Mouse (Mus musculus): ENCODE data around the gene Tmprss3. TPM values are rescaled to one million over a fixed set of nuclear protein-coding genes. Genes with fewer than 3 reads are reported as not detected.

The Tmprss3 gene
- 1.7 and 2.9 TPM in 2 replicates for total RNA-seq (2023)

DNA sequence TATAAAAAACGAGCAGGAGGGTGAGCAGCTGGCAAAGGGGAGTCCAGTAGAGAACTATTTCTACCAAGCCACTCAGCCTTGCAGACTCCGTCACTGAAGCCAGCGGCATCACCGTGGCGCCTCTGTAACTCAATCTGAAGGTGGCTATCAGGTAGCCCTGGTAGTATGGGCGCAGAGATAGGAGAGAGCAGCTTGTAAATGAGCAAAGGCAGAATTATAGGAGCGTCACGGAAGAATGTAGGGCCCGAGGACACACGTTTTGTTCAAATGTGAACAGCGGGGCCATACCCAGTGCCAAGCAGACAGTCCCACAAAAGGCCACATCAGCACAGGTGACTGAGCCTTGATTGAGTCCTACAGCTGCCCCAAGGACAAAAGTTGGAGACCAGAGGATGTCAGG is at the start of gene Tmprss3:
Gene Tmprss3, minus strand, starts transcription at position 101 of the 400 bp plus-strand sequence.

DNA sequence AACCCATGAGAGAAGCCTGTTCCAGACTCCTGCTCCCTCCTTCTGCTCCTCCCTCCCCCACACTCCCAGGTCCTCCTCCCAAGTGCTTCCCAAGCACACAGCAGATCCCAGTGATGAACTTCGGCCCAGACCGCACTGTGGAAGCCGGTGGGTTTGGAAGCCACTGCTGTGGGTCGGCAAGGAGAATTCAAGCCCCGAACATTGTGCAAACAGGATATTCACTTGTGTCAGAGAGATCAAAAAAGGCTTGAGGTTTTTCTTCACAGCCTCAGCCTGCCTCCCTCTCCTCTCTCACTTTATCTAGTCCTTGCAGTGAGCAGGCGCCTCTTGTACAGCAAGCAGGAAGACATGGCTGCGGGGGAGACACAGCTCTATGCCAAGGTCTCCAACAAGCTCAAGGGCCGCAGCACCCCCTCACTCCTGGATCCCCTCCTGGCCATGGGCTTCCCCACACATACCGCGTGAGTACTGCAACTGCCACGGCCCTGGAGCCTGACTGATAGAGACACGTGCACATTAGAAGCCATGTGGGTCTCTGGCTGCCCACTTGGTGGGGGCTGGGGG is 9.1 kb upstream of the Tmprss3 start, which contains the start of gene Ubash3a:
Gene Ubash3a, plus strand, starts transcription at position 103 of the 564 bp plus-strand sequence.

DNA sequence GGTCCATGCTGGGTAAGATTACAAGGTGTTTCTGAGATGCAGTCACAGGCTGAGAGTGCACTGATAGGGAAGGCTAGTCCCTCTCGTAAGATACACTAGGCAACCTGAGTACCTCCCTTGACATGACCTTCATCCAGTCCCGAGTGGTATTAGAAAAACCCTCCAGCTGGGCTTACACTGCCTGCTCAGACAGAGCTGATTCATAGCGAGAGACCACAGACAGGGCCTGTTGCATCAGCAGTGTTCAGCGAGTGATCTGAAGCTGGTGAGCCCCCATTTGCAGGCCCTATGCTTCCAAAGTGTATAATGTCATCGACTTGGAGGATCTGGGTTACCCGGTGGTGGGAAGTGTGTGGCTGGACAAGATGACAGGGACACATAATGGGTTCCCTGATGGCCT is 33.6 kb downstream of the Tmprss3 start, which contains the start of gene Tff1:
Gene Tff1, minus strand, starts transcription at position 151 of the 400 bp plus-strand sequence.

DNA sequence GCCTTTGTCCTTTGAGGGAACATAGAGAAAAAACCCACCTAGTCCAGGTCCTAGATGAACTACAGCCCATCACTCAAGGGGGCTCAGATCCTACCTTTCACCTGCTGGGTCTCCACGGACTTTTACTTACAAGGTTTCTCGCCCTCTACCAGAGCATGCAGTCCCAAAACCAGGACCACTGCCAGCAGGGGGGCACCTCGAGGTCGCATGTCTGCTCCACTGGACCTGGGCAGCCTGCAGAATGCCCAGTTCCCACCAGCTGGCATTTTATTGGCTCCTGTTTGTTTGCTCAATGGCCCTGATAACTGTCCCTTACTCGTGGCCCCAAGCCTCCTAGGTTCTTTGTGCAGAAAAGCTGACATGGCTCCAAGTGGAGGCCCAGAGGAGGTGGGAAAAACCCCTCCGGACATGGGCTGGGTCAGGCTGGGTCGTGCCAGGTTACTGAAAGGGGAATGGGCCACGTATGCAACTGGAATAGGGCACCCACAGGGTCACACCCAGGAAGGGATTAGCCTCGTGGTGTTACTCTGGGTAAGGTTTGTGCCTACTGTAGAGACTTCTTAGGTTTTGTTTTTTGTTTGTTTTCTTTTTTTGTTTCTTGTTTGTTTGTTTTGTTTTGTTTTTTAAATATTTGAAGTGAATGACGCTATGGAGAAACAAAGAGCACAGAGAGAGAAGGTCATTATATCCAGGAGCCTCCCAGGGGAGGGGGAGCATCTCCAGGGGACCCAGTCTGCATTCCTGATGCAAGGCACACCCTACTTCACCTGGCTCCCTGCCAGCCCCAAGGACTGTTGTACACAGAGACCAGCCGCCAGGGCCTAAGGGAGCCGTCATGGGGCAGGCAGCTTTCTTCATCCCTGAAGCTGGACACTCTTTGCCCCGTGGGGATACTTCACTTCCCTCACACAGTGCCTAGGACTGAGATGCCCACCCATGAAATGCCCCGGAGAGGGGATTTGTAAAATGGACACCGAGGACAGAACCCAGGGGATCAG is 54.4 kb downstream of the Tmprss3 start, which contains the start of gene Tff2:
Gene Tff2, minus strand, starts transcription at position 243 of the 998 bp plus-strand sequence.

DNA sequence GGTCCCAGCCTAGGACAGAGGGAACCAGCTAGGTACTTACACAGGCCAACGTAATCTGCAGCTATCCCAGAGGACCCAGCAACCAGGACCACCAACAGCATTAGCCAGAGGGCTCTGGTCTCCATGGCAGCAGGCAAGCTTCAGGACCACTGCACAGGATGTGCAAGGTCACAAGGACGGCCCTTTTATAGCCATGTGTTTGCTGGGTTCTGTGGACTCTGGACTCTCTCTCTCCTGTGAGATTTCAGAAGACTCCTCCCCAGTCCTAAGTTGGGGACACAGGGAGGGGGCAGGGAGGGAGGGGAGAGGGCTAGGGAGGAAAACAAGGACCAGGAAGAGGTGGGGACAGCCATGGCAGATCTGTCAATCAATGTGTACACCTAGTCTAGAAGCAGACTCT is 69.3 kb downstream of the Tmprss3 start, which contains the start of gene Tff3:
Gene Tff3, minus strand, starts transcription at position 195 of the 400 bp plus-strand sequence.

Other genes starting within 250 kb of the Tmprss3 start
- not detected in 2 replicates for gene Umodl1, start 244.3 kb downstream of the Tmprss3 start, total RNA-seq (2023)
- gene Abcg1, start 141.3 kb downstream of the Tmprss3 start, total RNA-seq (2023): 64.8 and 82.2 TPM in 2 replicates
- gene Tff3, start 69.3 kb downstream of the Tmprss3 start, total RNA-seq (2023): not detected in 2 replicates
- not detected in 2 replicates for gene Tff2, start 54.7 kb downstream of the Tmprss3 start, total RNA-seq (2023)
- gene Tff1, start 33.7 kb downstream of the Tmprss3 start, total RNA-seq (2023): not detected in 2 replicates
- gene Ubash3a, start 8.9 kb upstream of the Tmprss3 start, total RNA-seq (2023): 4.2 and 5.4 TPM in 2 replicates
- gene Rsph1, start 78.4 kb upstream of the Tmprss3 start, total RNA-seq (2023): 3.3 and 3.4 TPM in 2 replicates
- 28.5 and 37.9 TPM in 2 replicates for gene Slc37a1, start 87.8 kb upstream of the Tmprss3 start, total RNA-seq (2023)
- gene Pde9a, start 187.2 kb upstream of the Tmprss3 start, total RNA-seq (2023): 1.2 TPM in 1 of 2 replicates, not detected in the other

Measured in neutrophil, adult 65 days (primary cell).